Mouse (Mus musculus) forebrain, embryonic 11.5 days (tissue): ENCODE results near the gene Bud23. TPM values are rescaled to one million over a fixed set of nuclear protein-coding genes. Genes with fewer than 3 reads are reported as not detected.

Experiments used
- ATAC-seq: fragments of 200-750 bp; cut with Nextera tagmentation; replicated peaks from 2 replicates; pipeline ENCODE4 v1.8.0; 2017; ENCODE audit warnings: moderate TSS enrichment; ENCODE audit not compliant: low FRiP score
- DNase-seq: peaks from one replicate; pipeline ENCODE4 v3.0.0-alpha.2; 2017; ENCODE audit warnings: low spot score
- H3K27ac ChIP-seq: fragments of 300-500 bp; sonication (generic); 2 replicates; pipeline ENCODE4 v1.5.1; 2014; ENCODE audit warnings: low read depth, low read length
- H3K27me3 ChIP-seq: fragments of 300-500 bp; sonication (generic); 2 replicates; pipeline ENCODE4 v1.6.1; 2014; ENCODE audit warnings: mild to moderate bottlenecking, low read length, mixed read lengths; ENCODE audit not compliant: control insufficient read depth, insufficient read depth
- H3K36me3 ChIP-seq: fragments of 300-500 bp; sonication (generic); 2 replicates; pipeline ENCODE4 v1.6.1; 2014; ENCODE audit warnings: mild to moderate bottlenecking, low read length, moderate library complexity, mixed read lengths; ENCODE audit not compliant: control insufficient read depth, insufficient read depth
- H3K4me1 ChIP-seq: fragments of 300-500 bp; sonication (generic); replicated peaks from 2 replicates; pipeline ENCODE4 v1.6.1; 2014; ENCODE audit warnings: low read length, mixed read lengths; ENCODE audit not compliant: control insufficient read depth, insufficient read depth
- H3K4me2 ChIP-seq: fragments of 300-500 bp; sonication (generic); 2 replicates; pipeline ENCODE4 v1.6.1; 2014; ENCODE audit warnings: low read depth, mild to moderate bottlenecking, low read length, moderate library complexity, mixed read lengths; ENCODE audit not compliant: severe bottlenecking
- H3K4me3 ChIP-seq: fragments of 300-500 bp; sonication (generic); 2 replicates; pipeline ENCODE4 v1.5.1; 2014; ENCODE audit warnings: low read depth, low read length
- H3K9ac ChIP-seq: fragments of 300-500 bp; sonication (generic); 2 replicates; pipeline ENCODE4 v1.6.1; 2014; ENCODE audit warnings: low read length
- H3K9me3 ChIP-seq: fragments of 300-500 bp; sonication (generic); 2 replicates; pipeline ENCODE4 v1.6.1; 2016; ENCODE audit warnings: low read length, mixed read lengths; ENCODE audit not compliant: control insufficient read depth
- WGBS: fragments of 180-500 bp; shearing (Covaris S2); extraction: QIAGEN DNeasy Blood & Tissue Kit; methylation state at CpG from one replicate; pipeline ENCODE4 v1.1.7; 2014; 5-methylcytosine and 5-hydroxymethylcytosine counted together
- polyA plus RNA-seq: library from polyadenylated mRNA; unstranded; fragments of >200 nt; fragmentation: Nextera tagmentation; extraction: Ambion mirVana; gene quantifications from 2 replicates; pipeline ENCODE4 v1.2.1, GENCODE M21; 2014

Gene Bud23
- polyA plus RNA-seq, 1 experiment from 2014 or later: 142 TPM

- Histone ChIP-seq H3K27ac (no peak overlapping the region), H3K9me3 (no peaks in the 10 kb centered on the region), H3K4me1 (peaks cover 7% of the 10 kb centered on the region), H3K36me3 (no peaks in the 10 kb centered on the region; the same call in 1 of the 2 replicates), H3K4me3 (no peak overlapping the region), H3K9ac (no peak overlapping the region), H3K4me2 (peak overlapping the region; percentile 24; the same call in 1 of the 2 replicates), H3K27me3 (no peaks in the 10 kb centered on the region)
- DNase-seq (no peak), ATAC-seq (no peak)
- WGBS: 92% methylated on average over 14 of the region's 14 CpGs
Measured at GRCm38 (mm10) chr5:135076368-135076767, 11.6 kb upstream of the Bud23 start.

GRCm38 (mm10) chr5:135075655-135076054, 10.9 kb upstream of the Bud23 start:
- peaks cover 7% of the 10 kb centered on the region for H3K4me1 ChIP-seq
- ATAC-seq (no peak), DNase-seq (no peak)
- H3K27ac ChIP-seq: no peak overlapping the region
- no peaks in the 10 kb centered on the region for H3K9me3 ChIP-seq
- H3K27me3 ChIP-seq: no peaks in the 10 kb centered on the region
- H3K4me3 ChIP-seq: no peak overlapping the region
- H3K36me3 ChIP-seq: no peaks in the 10 kb centered on the region; the same call in 1 of the 2 replicates
- H3K9ac ChIP-seq: no peak overlapping the region
- no peak overlapping the region for H3K4me2 ChIP-seq
- 83% methylated on average over 4 of the region's 4 CpGs for WGBS

DNA sequence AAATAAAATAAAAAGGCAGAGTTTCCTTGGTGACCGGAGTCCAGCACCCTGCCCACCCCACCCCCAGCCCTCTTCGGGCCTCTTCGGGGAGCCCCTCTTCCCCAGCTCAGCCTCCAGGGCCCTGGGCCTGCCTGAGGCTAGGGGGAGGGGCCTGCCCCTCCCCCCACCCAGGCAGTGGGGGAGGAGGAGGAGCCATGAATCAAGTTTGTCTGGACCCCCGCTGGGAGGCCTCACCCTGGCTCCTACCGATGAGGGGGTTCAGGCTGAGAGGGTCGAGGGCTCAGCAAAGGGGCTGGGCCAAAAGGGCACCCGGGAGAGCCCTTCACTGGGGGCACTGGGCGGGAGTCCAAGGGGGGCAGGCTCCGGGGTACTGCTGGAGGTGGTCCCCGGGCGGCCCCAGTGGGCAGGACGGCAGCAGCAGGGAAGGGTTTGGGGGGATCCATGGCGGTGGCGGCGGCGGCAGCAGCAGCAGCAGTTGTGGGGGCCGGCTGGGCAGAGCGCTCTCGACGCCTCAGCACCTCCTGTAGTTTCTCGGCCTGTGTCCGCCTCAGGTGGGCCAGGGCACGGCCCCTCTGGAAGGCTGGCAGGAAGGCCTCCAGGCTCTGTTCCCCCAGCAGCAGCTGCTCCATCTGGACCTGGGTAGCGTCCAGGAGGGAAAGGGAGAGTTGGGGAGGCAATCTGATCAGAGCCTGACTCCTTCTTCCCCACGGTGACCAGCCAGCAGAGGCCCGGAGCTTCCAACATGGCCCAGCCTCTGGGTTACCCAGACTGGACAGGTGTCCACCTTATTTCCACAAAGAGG, 8.8 kb upstream of the Bud23 start:
- DNase-seq (no peak), ATAC-seq (no peak)
- H3K4me3 ChIP-seq: no peak overlapping the region
- H3K9ac ChIP-seq: no peak overlapping the region
- H3K9me3 ChIP-seq: no peaks in the 10 kb centered on the region
- 0 out of 2 replicates have a peak overlapping the region, but pooled peaks have one; percentile 9 for H3K4me2 ChIP-seq
- 20% methylated on average over 24 of the region's 26 CpGs for WGBS
- H3K4me1 ChIP-seq: peaks cover 6% of the 10 kb centered on the region
- H3K27me3 ChIP-seq: no peaks in the 10 kb centered on the region
- no peak overlapping the region for H3K27ac ChIP-seq
- H3K36me3 ChIP-seq: no peaks in the 10 kb centered on the region; the same call in 1 of the 2 replicates

DNA sequence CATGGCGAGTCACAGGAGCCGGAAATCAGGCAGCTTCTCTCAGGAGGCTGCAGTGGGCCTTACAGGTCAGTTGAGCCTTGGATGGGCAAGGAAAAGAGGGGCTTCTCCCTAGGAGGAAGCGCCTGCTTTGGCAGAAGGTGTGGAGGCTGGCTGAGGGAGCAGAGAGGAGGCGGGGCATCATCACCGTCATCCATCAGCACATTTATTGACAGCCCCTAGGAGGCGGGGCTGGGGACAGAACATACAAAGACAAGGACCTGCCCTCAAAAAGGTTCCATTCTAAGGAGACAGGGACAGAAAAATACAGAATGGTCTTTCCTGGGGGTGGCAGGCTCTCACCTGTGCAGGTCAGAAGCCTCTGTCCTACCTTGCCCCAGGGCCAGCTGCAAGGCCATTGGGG, 8.0 kb upstream of the Bud23 start:
- no peak overlapping the region for H3K9ac ChIP-seq
- DNase-seq (no peak), ATAC-seq (no peak)
- 74% methylated on average over 6 of the region's 6 CpGs for WGBS
- no peaks in the 10 kb centered on the region for H3K9me3 ChIP-seq
- H3K27me3 ChIP-seq: no peaks in the 10 kb centered on the region
- H3K4me3 ChIP-seq: no peak overlapping the region
- no peak overlapping the region for H3K27ac ChIP-seq
- no peaks in the 10 kb centered on the region; the same call in 1 of the 2 replicates for H3K36me3 ChIP-seq
- H3K4me1 ChIP-seq: peaks cover 5% of the 10 kb centered on the region
- H3K4me2 ChIP-seq: no peak overlapping the region

- Histone ChIP-seq H3K27ac (no peak overlapping the region), H3K4me3 (no peak overlapping the region), H3K27me3 (no peaks in the 10 kb centered on the region), H3K4me2 (no peak overlapping the region), H3K4me1 (peaks cover 5% of the 10 kb centered on the region), H3K9me3 (no peaks in the 10 kb centered on the region), H3K36me3 (no peaks in the 10 kb centered on the region; the same call in 1 of the 2 replicates), H3K9ac (no peak overlapping the region)
- WGBS: 94% methylated on average over 2 of the region's 2 CpGs
- ATAC-seq (no peak), DNase-seq (no peak)
Measured at GRCm38 (mm10) chr5:135072061-135072460, 7.3 kb upstream of the Bud23 start.

GRCm38 (mm10) chr5:135070448-135070847, 5.7 kb upstream of the Bud23 start:
- Histone ChIP-seq H3K4me1 (peaks cover 5% of the 10 kb centered on the region), H3K27ac (no peak overlapping the region), H3K4me3 (no peak overlapping the region), H3K9ac (no peak overlapping the region), H3K4me2 (no peak overlapping the region), H3K9me3 (no peaks in the 10 kb centered on the region), H3K27me3 (no peaks in the 10 kb centered on the region), H3K36me3 (no peaks in the 10 kb centered on the region; the same call in 1 of the 2 replicates)
- ATAC-seq: no peak
- WGBS: 92% methylated on average over 3 of the region's 3 CpGs
- no peak for DNase-seq

DNA sequence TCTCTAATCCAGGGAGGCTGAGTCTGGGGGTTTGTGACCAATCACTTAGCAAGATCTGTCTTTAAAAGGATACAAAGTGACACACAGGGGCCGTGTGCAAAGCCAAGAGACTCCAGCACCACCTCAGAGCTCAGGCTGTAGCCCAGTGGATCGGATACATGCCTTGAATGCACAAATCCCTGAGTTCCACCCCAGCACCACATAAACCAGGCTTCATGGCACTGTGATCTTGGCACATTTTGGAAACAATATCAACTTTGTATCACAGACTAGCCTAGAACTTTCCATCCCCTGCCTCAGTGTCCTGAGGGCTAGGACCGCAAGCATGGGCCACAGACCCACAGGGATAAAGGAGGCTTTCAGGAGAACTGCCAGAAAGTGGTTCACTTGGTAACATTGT, 1.2 kb upstream of the Bud23 start:
- Histone ChIP-seq H3K27me3 (no peaks in the 10 kb centered on the region), H3K9me3 (no peaks in the 10 kb centered on the region), H3K4me1 (no peaks in the 10 kb centered on the region), H3K27ac (no peak overlapping the region), H3K9ac (no peak overlapping the region), H3K4me2 (no peak overlapping the region), H3K4me3 (no peak overlapping the region), H3K36me3 (no peaks in the 10 kb centered on the region; the same call in 1 of the 2 replicates)
- 84% methylated on average over 3 of the region's 3 CpGs for WGBS
- ATAC-seq: no peak
- DNase-seq: no peak

- H3K4me1 ChIP-seq: no peaks in the 10 kb centered on the region
- peak overlapping the region; percentile 92 for H3K4me3 ChIP-seq
- under 1% methylated on average over 40 of the region's 40 CpGs for WGBS
- peaks cover 5% of the 10 kb centered on the region; the same call in 1 of the 2 replicates for H3K36me3 ChIP-seq
- 0 out of 2 replicates have a peak overlapping the region, but pooled peaks have one; percentile 31 for H3K27ac ChIP-seq
- H3K27me3 ChIP-seq: no peaks in the 10 kb centered on the region
- ATAC-seq (peak; percentile 65), DNase-seq (no peak)
- peak overlapping the region; percentile 93 for H3K4me2 ChIP-seq
- H3K9ac ChIP-seq: peak overlapping the region; percentile 84
- no peaks in the 10 kb centered on the region for H3K9me3 ChIP-seq
Measured at GRCm38 (mm10) chr5:135064382-135064766, 385 bp downstream of the Bud23 start.
